Mouse (Mus musculus) limb, embryonic 13.5 days (tissue): ENCODE results near the gene Syt17. TPM values are rescaled to one million over a fixed set of nuclear protein-coding genes. Genes with fewer than 3 reads are reported as not detected.

Experiments used
- ATAC-seq: fragments of 200-750 bp; cut with Nextera tagmentation; 2 replicates; pipeline ENCODE4 v1.8.0; 2017; ENCODE audit warnings: low read depth, moderate number of reproducible peaks, moderate TSS enrichment; ENCODE audit not compliant: low FRiP score
- H3K27ac ChIP-seq: fragments of 300-500 bp; sonication (generic); 2 replicates; pipeline ENCODE4 v1.5.1; 2015; ENCODE audit warnings: inconsistent platforms, mild to moderate bottlenecking, moderate library complexity
- H3K27me3 ChIP-seq: fragments of 300-500 bp; sonication (generic); 2 replicates; pipeline ENCODE4 v1.6.1; 2015; ENCODE audit warnings: mild to moderate bottlenecking, inconsistent platforms
- H3K36me3 ChIP-seq: fragments of 300-500 bp; sonication (generic); 2 replicates; pipeline ENCODE4 v1.6.1; 2015; ENCODE audit warnings: inconsistent platforms, mild to moderate bottlenecking, moderate library complexity
- H3K4me1 ChIP-seq: fragments of 300-500 bp; sonication (generic); 2 replicates; pipeline ENCODE4 v1.6.1; 2015; ENCODE audit warnings: inconsistent platforms
- H3K4me2 ChIP-seq: fragments of 300-500 bp; sonication (generic); replicated peaks from 2 replicates; pipeline ENCODE4 v1.6.1; 2015; ENCODE audit warnings: inconsistent platforms, mild to moderate bottlenecking, moderate library complexity
- H3K4me3 ChIP-seq: fragments of 300-500 bp; sonication (generic); 2 replicates; pipeline ENCODE4 v1.5.1; 2015; ENCODE audit warnings: moderate library complexity, mild to moderate bottlenecking, inconsistent platforms
- H3K9ac ChIP-seq: fragments of 300-500 bp; sonication (generic); 2 replicates; pipeline ENCODE4 v1.6.1; 2015; ENCODE audit warnings: mild to moderate bottlenecking, inconsistent platforms
- H3K9me3 ChIP-seq: fragments of 300-500 bp; sonication (generic); 2 replicates; pipeline ENCODE4 v1.6.1; 2016; ENCODE audit warnings: inconsistent platforms
- WGBS: fragments of 180-500 bp; shearing (Covaris S2); methylation state at CpG from one replicate; pipeline ENCODE4 v1.1.7; 2015; 5-methylcytosine and 5-hydroxymethylcytosine counted together
- polyA plus RNA-seq: library from polyadenylated mRNA; unstranded; fragments of >200 nt; fragmentation: Nextera tagmentation; extraction: Ambion mirVana; gene quantifications from 2 replicates; pipeline ENCODE4 v1.2.1, GENCODE M21; 2015

Syt17 gene
- polyA plus RNA-seq, 1 experiment from 2014 or later, result 1.8 TPM

DNA sequence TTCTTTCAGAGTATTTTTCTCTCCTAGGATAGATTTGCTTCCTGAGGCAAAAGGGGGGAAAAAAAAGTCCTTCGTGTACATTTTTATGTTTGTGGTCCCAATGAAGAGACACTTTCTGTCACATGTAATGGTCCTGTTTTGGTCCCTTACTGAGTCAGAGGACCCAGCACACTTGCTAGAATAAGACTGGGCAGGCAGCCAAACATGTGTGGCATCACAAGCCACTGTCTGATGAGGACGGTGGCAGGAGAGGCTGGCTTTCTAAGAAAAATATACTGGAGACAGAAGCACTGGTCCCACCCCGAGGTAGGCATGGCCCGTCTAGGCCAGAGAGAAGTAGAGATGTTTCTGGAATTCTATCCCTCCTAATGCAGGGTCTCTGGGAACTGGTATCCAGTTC is 5.7 kb upstream of the Syt17 start:
- Histone ChIP-seq H3K27ac (no peak overlapping the region), H3K27me3 (0 out of 2 replicates have a peak, but pooled peaks cover 3% of the 10 kb centered on the region), H3K36me3 (no peaks in the 10 kb centered on the region), H3K9ac (no peak overlapping the region), H3K4me3 (no peak overlapping the region), H3K9me3 (no peaks in the 10 kb centered on the region), H3K4me1 (0 out of 2 replicates have a peak, but pooled peaks cover under 1% of the 10 kb centered on the region), H3K4me2 (no peak overlapping the region)
- 64% methylated on average over 4 of the region's 4 CpGs for WGBS
- ATAC-seq, result no peak

DNA sequence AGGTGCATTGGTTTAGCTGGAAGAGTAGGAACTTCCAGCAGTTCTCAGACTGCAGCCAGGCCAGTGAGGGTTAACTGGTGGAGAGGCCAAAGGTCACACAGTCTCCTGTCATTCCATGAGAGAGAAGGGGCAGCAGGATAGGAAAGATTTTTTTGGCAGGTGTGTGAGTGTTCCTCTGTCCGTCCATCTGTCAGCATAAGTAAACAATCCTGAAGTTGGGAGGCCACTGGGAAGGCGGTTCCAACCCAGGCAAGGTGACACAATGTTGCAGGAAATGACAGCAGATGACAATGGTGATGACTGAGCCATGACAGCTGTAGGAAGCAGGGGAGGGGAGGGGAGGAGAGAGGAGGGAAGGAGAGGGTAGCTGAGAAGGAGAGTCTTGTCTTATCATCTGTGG is 4.9 kb upstream of the Syt17 start:
- no peak overlapping the region for H3K4me3 ChIP-seq
- H3K4me2 ChIP-seq, result no peak overlapping the region
- no peaks in the 10 kb centered on the region for H3K36me3 ChIP-seq
- WGBS, result 40% methylated on average over 2 of the region's 2 CpGs
- no peak overlapping the region for H3K9ac ChIP-seq
- H3K27ac ChIP-seq, result no peak overlapping the region
- no peak for ATAC-seq
- H3K27me3 ChIP-seq, result peaks cover 10% of the 10 kb centered on the region; the same call in 1 of the 2 replicates
- H3K4me1 ChIP-seq, result peaks cover 9% of the 10 kb centered on the region
- H3K9me3 ChIP-seq, result no peaks in the 10 kb centered on the region

DNA sequence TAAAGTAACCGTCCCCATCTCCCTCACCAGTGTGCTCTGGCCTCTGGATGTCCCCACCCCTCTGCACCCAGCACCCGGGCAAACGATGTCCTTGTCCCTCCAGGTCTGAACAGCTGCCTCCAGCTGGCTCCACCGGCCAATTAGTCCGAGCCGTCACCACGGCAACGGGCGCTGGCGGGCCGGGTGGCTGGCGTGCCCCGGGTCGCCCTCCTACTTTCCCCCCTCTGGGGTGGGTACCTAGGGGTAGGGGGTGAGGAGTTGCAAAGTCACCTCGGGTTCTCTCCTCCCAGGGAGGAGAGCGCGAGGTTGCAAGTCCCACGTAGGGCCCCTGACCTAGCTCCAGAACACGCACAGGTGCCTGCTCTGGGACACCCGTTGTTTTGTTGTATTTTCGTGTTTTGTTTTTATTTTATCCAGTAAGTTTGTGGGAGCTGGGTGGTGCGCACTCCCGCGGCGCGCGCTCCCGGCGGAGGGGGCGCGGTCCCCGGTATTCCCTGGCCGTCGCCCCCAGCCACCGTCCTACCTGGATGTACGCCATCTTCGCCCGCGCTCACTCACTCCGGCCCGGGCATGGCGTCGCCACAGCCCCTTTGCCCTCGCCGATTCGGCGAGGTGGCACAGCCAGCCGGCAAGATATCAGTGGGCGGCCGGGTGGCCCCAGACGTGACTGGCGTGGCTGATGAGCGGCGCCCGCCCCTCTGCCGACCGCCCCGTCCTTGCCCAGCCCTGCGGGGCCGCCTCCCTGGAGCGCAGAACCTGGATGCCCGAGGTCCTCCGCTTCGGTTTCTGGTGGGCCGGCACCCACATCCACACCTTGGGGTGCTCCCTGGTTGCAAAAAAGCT is 510 bp downstream of the Syt17 start:
- Histone ChIP-seq H3K9ac (peak overlapping the region; percentile 73), H3K27me3 (peaks cover 54% of the 10 kb centered on the region), H3K36me3 (no peaks in the 10 kb centered on the region), H3K4me1 (peaks cover 25% of the 10 kb centered on the region), H3K9me3 (no peaks in the 10 kb centered on the region), H3K27ac (no peak overlapping the region), H3K4me3 (peak overlapping the region; percentile 67), H3K4me2 (peak overlapping the region; percentile 98)
- under 1% methylated on average over 65 of the region's 65 CpGs for WGBS
- ATAC-seq, result peak; percentile 34

DNA sequence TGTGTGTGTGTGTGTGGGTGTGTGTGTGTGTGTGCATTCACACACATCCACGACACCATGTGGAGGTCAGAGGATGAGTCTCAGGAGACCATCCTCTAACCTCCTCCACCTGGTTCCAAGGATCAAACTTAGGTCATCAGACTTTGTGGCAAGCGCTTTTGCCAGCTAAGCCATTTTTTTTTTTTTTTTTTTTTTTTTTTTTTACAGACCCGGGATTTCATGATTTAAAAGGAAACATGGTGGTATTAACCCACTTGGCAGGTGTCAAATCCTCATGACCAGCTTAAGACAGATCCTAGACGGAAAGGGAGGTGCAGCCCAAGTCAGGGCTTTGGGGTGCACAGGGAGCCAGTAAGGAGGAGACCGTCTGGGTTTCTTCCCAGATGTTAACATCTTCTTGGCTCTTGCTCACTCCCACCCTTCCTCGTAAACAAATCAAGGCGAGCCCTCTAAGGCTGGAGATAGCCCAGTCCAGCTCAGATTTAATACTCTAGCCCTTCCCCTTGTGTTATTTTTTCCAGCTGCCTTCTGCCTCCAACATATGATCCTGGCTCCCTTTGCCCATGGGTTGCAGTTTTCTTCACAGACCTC is 4.0 kb downstream of the Syt17 start:
- Histone ChIP-seq H3K9me3 (no peaks in the 10 kb centered on the region), H3K27ac (no peak overlapping the region), H3K4me3 (no peak overlapping the region), H3K36me3 (no peaks in the 10 kb centered on the region), H3K4me1 (peaks cover 25% of the 10 kb centered on the region), H3K4me2 (no peak overlapping the region), H3K27me3 (peaks cover 51% of the 10 kb centered on the region), H3K9ac (no peak overlapping the region)
- no peak for ATAC-seq
- 33% methylated on average over 7 of the region's 7 CpGs for WGBS

DNA sequence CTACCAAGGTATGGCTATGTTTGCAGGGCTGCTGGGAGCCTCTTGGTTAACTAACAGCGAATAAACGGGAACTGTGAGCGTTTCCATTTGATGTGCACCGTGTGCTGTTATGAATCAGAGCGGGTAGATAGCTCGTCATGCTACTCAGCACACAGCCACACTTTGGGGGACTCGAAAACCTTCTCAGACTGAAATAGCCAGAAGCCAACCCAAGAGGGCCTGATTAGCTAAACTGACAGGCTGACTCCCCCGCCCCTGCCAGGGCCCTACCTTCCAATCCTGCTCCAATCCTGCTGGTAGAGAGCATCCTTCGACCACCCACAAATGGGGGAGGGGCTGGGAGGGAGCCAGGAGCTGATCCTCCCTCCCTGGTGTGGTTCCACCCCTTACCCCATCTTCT is 4.7 kb downstream of the Syt17 start:
- Histone ChIP-seq H3K4me1 (peaks cover 21% of the 10 kb centered on the region), H3K9me3 (no peaks in the 10 kb centered on the region), H3K9ac (no peak overlapping the region), H3K4me2 (peak overlapping the region; percentile 34; the same call in 1 of the 2 replicates), H3K4me3 (no peak overlapping the region), H3K27ac (no peak overlapping the region), H3K36me3 (no peaks in the 10 kb centered on the region), H3K27me3 (peaks cover 48% of the 10 kb centered on the region)
- ATAC-seq, result no peak
- WGBS, result 4% methylated on average over 9 of the region's 9 CpGs

DNA sequence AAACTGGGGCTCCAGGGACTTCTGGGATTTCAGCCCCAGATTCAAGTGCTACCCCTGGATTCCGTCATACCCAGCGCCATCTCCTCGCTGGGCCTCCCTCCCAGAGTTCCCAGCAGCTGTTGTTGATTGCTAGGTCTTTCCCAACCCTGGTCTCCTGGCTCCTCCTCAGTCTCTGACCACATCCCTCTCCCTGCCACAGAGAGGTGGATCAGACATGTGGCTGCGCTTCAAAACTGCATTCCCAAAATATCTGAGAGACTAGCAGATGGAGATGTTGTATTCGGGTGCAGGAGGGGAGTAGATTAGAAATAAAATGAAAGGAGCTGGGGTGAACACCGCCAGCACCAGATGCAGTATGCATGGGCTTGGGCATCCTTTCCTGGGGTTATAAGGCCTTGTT is 6.5 kb downstream of the Syt17 start:
- no peak; the same call in 1 of the 2 replicates for ATAC-seq
- WGBS, result 70% methylated on average over 6 of the region's 6 CpGs
- no peak overlapping the region for H3K27ac ChIP-seq

DNA sequence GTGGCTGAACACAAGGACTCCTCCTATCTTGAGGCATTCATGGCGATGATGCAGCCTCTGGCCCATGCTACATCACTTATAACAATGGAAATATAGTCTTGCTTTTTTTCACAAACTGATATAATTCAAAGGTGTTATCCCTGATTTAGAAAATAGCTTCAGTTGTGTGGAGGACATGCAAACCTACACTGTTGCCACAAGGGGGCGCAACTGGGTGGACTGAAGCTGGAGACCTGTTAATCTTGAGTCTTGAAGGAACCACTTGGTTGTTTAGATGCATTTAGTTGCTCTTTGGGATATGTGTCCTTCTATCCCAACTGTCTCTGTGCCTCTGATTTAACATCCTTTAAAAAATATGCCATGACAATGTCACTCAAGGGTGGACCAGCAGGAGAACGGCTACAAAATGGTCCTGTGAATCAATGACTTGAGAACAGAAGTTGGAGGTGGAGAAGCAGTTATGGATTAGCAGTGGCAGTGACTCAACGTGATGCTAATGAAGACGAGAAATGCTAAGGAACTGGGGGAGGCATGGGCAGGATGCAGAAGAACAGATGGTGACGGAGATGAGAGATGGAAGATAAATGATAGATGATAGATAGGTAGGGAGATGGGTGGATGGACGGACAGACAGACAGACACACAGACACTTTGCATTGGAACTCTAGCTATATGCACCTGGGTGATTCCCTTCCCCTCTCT is 10.8 kb downstream of the Syt17 start:
- H3K36me3 ChIP-seq, result no peaks in the 10 kb centered on the region
- H3K9ac ChIP-seq, result no peak overlapping the region
- no peak overlapping the region for H3K4me3 ChIP-seq
- no peaks in the 10 kb centered on the region for H3K27me3 ChIP-seq
- 55% methylated on average over 7 of the region's 7 CpGs for WGBS
- H3K27ac ChIP-seq, result no peak overlapping the region
- H3K4me2 ChIP-seq, result no peak overlapping the region
- H3K9me3 ChIP-seq, result no peaks in the 10 kb centered on the region
- ATAC-seq, result no peak
- H3K4me1 ChIP-seq, result no peaks in the 10 kb centered on the region

More for the DNA sequence above, 6.5 kb downstream of the Syt17 start:
- Histone ChIP-seq H3K9ac (no peak overlapping the region), H3K36me3 (no peaks in the 10 kb centered on the region), H3K4me3 (no peak overlapping the region), H3K4me1 (0 out of 2 replicates have a peak, but pooled peaks cover 4% of the 10 kb centered on the region), H3K27me3 (peaks cover 30% of the 10 kb centered on the region), H3K4me2 (no peak overlapping the region), H3K9me3 (no peaks in the 10 kb centered on the region)

DNA sequence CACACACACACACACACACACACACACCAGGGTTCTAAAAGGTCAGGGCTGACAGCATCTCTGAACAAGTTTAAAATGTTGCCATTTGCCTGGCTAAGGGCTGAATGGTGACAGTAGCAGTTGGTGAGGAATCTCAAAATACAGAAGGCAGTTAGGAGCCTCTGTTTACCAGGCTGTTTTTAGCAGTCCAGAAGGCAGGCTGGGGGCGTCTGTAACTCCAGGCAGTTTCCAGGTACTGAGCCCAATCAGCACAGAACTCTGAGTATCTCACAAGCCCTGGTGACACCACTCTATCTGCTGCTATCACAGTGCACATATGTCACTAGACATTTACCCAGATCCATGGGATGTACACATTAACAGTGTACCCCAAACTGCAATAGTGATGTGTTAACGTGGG is 19.1 kb downstream of the Syt17 start:
- no peaks in the 10 kb centered on the region for H3K4me1 ChIP-seq
- H3K9ac ChIP-seq, result no peak overlapping the region
- no peak overlapping the region for H3K4me2 ChIP-seq
- H3K9me3 ChIP-seq, result no peaks in the 10 kb centered on the region
- WGBS, result 70% methylated on average over 2 of the region's 2 CpGs
- H3K27ac ChIP-seq, result no peak overlapping the region
- no peaks in the 10 kb centered on the region for H3K27me3 ChIP-seq
- H3K36me3 ChIP-seq, result no peaks in the 10 kb centered on the region
- no peak for ATAC-seq
- H3K4me3 ChIP-seq, result no peak overlapping the region

DNA sequence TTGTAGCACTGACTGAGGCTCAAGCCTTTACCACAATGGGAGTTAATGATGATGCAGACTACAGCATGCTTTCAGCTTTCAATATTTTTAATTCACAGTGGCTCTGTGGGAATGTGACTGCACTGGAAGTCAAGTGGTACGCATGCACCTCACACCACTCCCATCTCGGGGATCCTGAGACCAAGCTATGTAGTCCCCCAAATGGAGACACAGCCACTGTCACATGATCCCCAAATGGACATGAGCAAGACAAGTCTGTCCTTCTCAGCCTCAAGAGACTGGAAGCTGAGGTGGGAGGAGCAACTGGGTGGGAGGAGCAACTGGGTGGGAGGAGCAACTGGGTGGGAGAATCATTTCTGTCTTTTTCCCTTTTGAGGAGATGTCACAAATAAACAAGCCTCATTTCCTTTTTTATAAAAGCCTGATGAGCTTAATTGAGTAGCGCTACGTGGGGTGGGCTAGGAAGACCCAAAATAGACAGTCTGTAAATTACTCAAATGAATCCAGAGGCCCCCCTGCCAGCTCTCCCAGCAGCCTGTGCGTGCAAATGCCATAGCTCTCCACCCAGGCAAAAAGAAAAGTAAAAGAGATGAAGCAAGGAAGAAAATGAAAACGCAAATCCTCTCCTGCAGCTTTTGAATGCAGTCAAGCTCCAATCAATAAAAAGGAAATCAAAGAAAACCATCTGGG is 28.4 kb downstream of the Syt17 start:
- Histone ChIP-seq H3K27me3 (no peaks in the 10 kb centered on the region), H3K27ac (no peak overlapping the region), H3K4me3 (no peak overlapping the region), H3K4me2 (peak overlapping the region; percentile 17; the same call in 1 of the 2 replicates), H3K36me3 (no peaks in the 10 kb centered on the region), H3K4me1 (no peaks in the 10 kb centered on the region), H3K9ac (no peak overlapping the region), H3K9me3 (no peaks in the 10 kb centered on the region)
- no peak for ATAC-seq
- 51% methylated on average over 6 of the region's 6 CpGs for WGBS

DNA sequence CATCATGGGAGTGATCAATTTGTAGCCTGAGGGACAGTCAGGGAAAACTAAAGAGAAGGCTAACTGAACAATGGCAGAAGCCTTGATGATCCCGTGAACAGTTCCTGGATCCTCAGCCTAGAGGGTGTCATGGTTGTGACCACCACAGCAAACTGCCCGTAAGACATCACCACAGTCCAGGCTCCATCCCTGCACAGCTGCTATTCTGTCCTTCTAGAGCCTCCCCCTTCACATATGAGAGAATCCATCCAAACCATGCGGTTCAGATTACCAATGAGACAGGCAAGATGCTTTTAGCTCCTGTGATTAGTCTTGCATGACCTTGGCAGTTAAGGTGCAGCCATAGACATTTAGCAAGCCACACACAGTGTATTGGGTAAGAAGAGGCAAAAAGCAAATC is 33.8 kb downstream of the Syt17 start:
- ATAC-seq, result no peak
- no peak overlapping the region for H3K4me3 ChIP-seq
- H3K27ac ChIP-seq, result no peak overlapping the region
- no peak overlapping the region for H3K9ac ChIP-seq
- no peaks in the 10 kb centered on the region for H3K36me3 ChIP-seq
- H3K9me3 ChIP-seq, result no peaks in the 10 kb centered on the region
- 75% methylated on average over 3 of the region's 3 CpGs for WGBS
- no peak overlapping the region for H3K4me2 ChIP-seq
- no peaks in the 10 kb centered on the region for H3K27me3 ChIP-seq
- no peaks in the 10 kb centered on the region for H3K4me1 ChIP-seq

DNA sequence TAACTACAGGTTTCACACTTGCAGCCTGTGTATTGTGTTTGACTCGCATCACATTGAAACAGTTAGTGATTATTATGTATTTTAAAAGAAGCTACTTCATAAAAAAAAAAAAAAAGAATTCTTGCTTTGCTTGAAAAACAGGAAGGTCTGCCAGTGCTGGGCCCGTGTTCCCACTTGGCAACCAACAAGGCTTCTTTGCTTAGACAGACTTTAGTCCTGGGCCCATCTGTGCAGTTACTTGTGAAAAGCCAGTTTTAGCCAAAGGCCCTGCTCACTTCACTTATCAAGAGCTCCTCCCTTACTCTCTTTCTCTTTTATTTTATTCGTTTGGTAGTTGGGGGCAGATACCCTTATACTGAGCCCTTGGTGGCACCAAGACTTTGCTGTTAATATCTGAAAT is 36.1 kb downstream of the Syt17 start:
- Histone ChIP-seq H3K4me2 (no peak overlapping the region), H3K9ac (no peak overlapping the region), H3K36me3 (no peaks in the 10 kb centered on the region), H3K4me1 (no peaks in the 10 kb centered on the region), H3K27me3 (no peaks in the 10 kb centered on the region), H3K9me3 (no peaks in the 10 kb centered on the region), H3K27ac (no peak overlapping the region), H3K4me3 (no peak overlapping the region)
- whole genome bisulfite sequencing, result 59% methylated on average over 3 of the region's 3 CpGs
- ATAC-seq, result no peak

DNA sequence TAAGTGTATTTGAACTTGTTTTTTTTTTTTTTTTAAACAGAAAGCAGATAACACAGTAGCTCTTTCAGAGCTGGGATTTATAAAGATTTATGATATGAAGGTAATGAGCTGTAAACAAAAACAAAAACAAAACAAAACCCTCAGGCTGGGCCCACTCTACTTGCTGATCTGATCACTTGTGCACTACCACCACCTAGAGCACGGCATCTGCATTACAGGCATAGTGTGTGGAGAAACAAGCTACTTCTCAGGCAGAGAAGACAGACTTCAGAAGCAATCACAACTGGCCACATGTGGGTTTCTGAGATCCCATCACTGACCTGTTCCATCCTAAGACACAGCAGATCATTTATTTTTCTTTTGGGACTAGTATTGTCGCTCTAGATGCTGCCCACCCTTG is 38.6 kb downstream of the Syt17 start:
- Histone ChIP-seq H3K4me3 (no peak overlapping the region), H3K36me3 (no peaks in the 10 kb centered on the region), H3K9me3 (no peaks in the 10 kb centered on the region), H3K4me1 (peaks cover 8% of the 10 kb centered on the region), H3K27me3 (no peaks in the 10 kb centered on the region), H3K9ac (no peak overlapping the region), H3K27ac (no peak overlapping the region), H3K4me2 (no peak overlapping the region)
- WGBS, result 30% methylated on average over 2 of the region's 2 CpGs
- no peak for ATAC-seq
